Mouse (Mus musculus) thymus, postnatal 10 days (tissue): ENCODE data around the gene Lrrc51.

ENCODE experiments used
- DNase-seq, 2 experiments: peaks; one replicate each; pipeline ENCODE4 v3.0.0; 2021; ENCODE audit warnings: low spot score in 2 of 2

Lrrc51 gene

GRCm38 (mm10) chr7:101884160-101884559, 49.5 kb downstream of the Lrrc51 start:
- no peak for DNase-seq

- no peak for DNase-seq
Observed at GRCm38 (mm10) chr7:101882413-101883154, 51.1 kb downstream of the Lrrc51 start.

- DNase-seq = no peak
Observed at GRCm38 (mm10) chr7:101880855-101881254, 52.8 kb downstream of the Lrrc51 start.

GRCm38 (mm10) chr7:101875978-101876377, 57.7 kb downstream of the Lrrc51 start:
- no peak for DNase-seq

- no peak for DNase-seq
Observed at GRCm38 (mm10) chr7:101871296-101871695, 62.4 kb downstream of the Lrrc51 start.

- no peak for DNase-seq
Observed at GRCm38 (mm10) chr7:101870629-101871028, 63.1 kb downstream of the Lrrc51 start, which contains the start of gene Folr1. Folr1 (minus strand) TSS chr7:101870788.

GRCm38 (mm10) chr7:101869163-101869500, 64.6 kb downstream of the Lrrc51 start:
- no peak for DNase-seq

- DNase-seq = no peak
Observed at GRCm38 (mm10) chr7:101868241-101869162, 65.2 kb downstream of the Lrrc51 start.

- no peak for DNase-seq
Observed at GRCm38 (mm10) chr7:101867482-101867881, 66.2 kb downstream of the Lrrc51 start.

- DNase-seq = no peak
Observed at GRCm38 (mm10) chr7:101866491-101867265, 67.0 kb downstream of the Lrrc51 start.

- no peak for DNase-seq
Observed at GRCm38 (mm10) chr7:101863415-101863814, 70.3 kb downstream of the Lrrc51 start, which contains the start of gene Anapc15. Anapc15 (plus strand) TSS chr7:101863715.
